Mouse (Mus musculus) gastrocnemius, postnatal 4 days (tissue): ENCODE data around the gene Dpp4. TPM values are rescaled to one million over a fixed set of nuclear protein-coding genes. Genes with fewer than 3 reads are reported as not detected.

Experiments used
- DNase-seq, 2 experiments: peaks; one replicate each; pipeline ENCODE4 v3.0.0; 2021 to 2022; ENCODE audit warnings: low spot score in 2 of 2, mixed read lengths in 2 of 2
- total RNA-seq, 2 experiments: library from RNA; stranded (reverse); gene quantifications; 2 replicates each; pipeline ENCODE4 v1.2.3; 2021

Dpp4 gene
- total RNA-seq, 2 experiments from 2014 or later, result 15.6 to 17.5 TPM

DNA sequence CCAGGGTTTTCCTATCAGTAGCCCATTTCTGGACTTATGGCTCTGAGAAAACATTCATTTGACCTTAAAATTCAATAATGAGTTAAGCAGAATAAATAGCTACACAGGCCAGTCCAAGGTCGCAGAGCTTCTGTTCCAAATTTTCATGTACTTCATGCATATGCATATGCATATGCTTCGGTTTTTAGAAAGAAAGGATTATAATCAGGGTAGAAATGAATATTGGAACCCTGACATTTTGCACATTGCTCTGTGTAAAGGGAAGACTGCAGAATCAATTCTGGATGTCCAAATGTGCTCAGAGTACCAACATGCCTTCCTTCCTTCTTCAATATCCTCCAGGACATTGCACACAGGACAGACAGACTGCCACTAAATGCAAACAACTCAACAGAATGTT lies 104.6 kb downstream of the Dpp4 start:
- DNase-seq, result no peak

DNA sequence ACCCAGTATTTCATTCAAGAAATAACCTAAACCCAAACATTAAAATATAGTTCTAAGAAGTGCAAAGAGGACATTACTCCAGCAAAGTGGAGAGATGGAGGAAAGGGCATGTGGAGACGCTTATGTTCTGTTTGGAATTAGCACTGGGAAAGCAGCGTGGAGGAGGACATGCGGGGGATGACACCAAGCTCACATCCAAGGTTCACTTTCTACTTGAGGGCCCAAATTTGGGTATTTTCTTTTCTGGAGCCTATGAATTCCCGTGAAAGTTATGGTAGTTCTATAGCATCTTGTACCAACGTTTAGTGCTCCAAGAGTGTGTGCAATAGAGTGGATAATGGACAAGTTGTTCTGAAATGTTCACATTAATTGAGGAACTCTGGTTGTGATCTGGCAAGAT lies 105.1 kb downstream of the Dpp4 start:
- DNase-seq, result no peak

DNA sequence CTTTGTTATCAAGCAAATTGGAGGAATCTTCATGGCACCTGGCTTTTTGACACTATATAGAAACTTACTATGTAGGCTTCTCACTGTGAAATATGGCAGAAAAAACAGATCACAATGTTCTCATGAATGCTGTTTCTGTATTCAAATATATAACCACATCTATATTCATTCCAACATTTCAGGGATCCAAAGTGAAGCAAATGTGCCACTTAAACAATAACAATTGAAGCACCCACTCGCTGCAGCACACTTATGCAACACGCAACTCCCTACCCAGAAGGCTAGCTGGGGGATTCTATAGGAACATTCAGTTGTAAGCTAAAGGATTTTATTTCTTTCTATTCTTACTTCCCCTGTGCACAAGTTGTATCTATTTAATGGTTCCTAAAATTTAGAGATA lies 110.3 kb downstream of the Dpp4 start:
- no peak for DNase-seq

DNA sequence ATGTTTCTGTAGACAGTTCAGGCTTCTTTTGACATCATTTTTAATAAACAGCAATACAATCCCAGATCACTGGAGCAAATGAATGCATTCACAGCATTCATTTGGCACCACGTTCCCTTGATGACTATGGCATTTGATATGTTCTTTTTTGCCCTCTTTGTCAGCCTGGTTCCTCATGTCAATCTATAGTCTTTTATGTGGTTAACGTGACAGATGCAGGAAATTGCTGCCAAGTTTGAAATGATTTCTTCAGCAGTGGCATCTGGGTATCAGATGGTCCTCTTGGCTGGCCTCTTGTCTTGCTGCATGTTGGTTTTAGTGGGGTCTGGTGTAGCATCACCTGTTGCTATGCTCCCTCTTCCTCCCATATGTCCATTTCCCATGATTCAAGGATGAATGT lies 118.2 kb downstream of the Dpp4 start:
- DNase-seq, result no peak

DNA sequence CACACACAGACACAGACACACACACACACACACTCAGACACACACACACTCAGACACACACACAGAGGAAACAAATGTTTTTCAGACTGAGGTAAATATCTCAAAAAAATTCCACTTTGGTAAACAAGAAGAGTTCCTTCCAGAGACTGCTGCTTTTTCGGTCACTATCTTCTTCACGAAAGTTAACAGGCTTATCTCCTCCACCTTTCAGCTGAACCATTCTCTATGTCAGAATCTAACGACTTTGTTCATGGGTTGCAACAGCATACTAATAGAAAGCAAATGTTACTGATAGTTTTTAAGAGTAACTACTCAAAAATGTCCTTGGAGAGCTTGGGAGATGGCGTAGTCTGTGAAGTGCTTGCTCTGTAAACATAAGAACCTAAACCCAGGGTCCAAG lies 124.5 kb downstream of the Dpp4 start:
- no peak for DNase-seq

DNA sequence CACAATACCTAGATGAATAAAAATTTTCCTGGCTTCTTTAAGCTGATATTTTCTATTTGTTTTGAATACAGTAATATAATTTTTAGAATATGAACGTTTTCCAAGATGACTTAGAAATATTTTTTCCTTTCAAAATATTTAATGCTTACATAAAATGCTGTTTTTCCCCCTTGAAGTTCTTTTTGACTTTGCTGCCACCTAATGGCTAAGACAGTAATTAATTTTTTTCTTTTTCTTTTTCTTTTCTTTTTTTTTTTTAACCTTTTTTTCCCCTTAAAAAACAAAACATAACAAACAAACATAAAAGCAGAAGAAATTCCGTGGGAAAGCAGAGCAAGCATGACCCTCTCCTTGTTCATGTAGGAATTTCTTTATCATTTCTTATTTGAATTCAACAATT lies 126.2 kb downstream of the Dpp4 start:
- no peak for DNase-seq

DNA sequence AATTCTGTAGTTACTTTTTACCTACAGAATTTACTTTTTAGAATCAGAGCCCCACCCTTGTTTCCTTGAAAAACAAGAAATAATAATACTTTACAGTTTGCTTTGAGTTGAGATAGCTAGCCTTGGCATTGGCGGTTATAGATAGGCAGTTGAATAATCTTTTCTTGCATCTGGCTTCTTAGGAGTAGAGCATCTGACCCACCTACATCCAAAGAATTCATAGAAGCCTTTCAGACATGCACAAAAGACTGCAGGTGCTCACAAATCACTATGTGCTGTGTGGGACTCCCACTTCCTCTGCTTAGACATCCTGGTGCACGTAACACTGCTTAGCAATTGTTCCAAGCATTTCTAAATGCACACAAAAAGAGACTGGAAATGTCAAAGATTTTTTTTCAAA lies 127.0 kb downstream of the Dpp4 start:
- no peak for DNase-seq

Other genes with a start within 250 kb of the Dpp4 start
- gene Gcg, start 71.4 kb upstream of the Dpp4 start, total RNA-seq, result under 1 TPM; 0.41 to 0.42 TPM
- 10 to 100 TPM; 61.8 to 66.9 TPM for gene Fap, start 161.8 kb upstream of the Dpp4 start, total RNA-seq
- 1 to 10 TPM; 2.0 TPM for gene Ifih1, start 234.0 kb upstream of the Dpp4 start, total RNA-seq